Mouse (Mus musculus) limb, embryonic 14.5 days (tissue): Measurements from ENCODE around the gene Gm12355. TPM values are rescaled to one million over a fixed set of nuclear protein-coding genes. Genes with fewer than 3 reads are reported as not detected.
"Not testable (repeated sequence)": the region's sequence is repeated elsewhere in the genome, so short reads cannot be mapped to it uniquely, and the experiment has no call there.

Source experiments
- ATAC-seq: fragments of 200-750 bp; cut with Nextera tagmentation; 2 replicates; pipeline ENCODE4 v1.8.0; 2017; ENCODE audit warnings: low read depth, moderate number of reproducible peaks, moderate TSS enrichment; ENCODE audit not compliant: low FRiP score
- DNase-seq: peaks from one replicate; pipeline ENCODE4 v3.0.0-alpha.2; 2015; ENCODE audit warnings: low spot score
- H3K27ac ChIP-seq: fragments of 300-500 bp; sonication (generic); replicated peaks from 2 replicates; pipeline ENCODE4 v1.5.1; 2014; ENCODE audit warnings: low read depth, mild to moderate bottlenecking, low read length, moderate library complexity, mixed read lengths
- H3K27me3 ChIP-seq: fragments of 300-500 bp; sonication (generic); 2 replicates; pipeline ENCODE4 v1.6.1; 2014; ENCODE audit warnings: low read length, mixed read lengths; ENCODE audit not compliant: control insufficient read depth, insufficient read depth
- H3K36me3 ChIP-seq: fragments of 300-500 bp; sonication (generic); 2 replicates; pipeline ENCODE4 v1.6.1; 2014; ENCODE audit warnings: mild to moderate bottlenecking, low read length, moderate library complexity, mixed read lengths; ENCODE audit not compliant: control insufficient read depth, insufficient read depth
- H3K4me1 ChIP-seq: fragments of 300-500 bp; sonication (generic); 2 replicates; pipeline ENCODE4 v1.6.1; 2014; ENCODE audit warnings: antibody characterized with exemption, low read length, mixed read lengths; ENCODE audit not compliant: control insufficient read depth, insufficient read depth
- H3K4me2 ChIP-seq: fragments of 300-500 bp; sonication (generic); replicated peaks from 2 replicates; pipeline ENCODE4 v1.6.1; 2014; ENCODE audit warnings: low read depth, mild to moderate bottlenecking, low read length, moderate library complexity; ENCODE audit not compliant: severe bottlenecking
- H3K4me3 ChIP-seq: fragments of 300-500 bp; sonication (generic); replicated peaks from 2 replicates; pipeline ENCODE4 v1.5.1; 2014; ENCODE audit warnings: low read length
- H3K9ac ChIP-seq: fragments of 300-500 bp; sonication (generic); 2 replicates; pipeline ENCODE4 v1.6.1; 2014; ENCODE audit warnings: mild to moderate bottlenecking, low read depth, low read length, moderate library complexity; ENCODE audit not compliant: severe bottlenecking
- H3K9me3 ChIP-seq: fragments of 300-500 bp; sonication (generic); 2 replicates; pipeline ENCODE4 v1.6.1; 2016; ENCODE audit warnings: low read length; ENCODE audit not compliant: control insufficient read depth
- POLR2A ChIP-seq: fragments of 200-500 bp; IDR thresholded peaks from 2 replicates; pipeline ENCODE4 v1.8.0; 2012; ENCODE audit warnings: inconsistent platforms, mild to moderate bottlenecking, moderate library complexity, borderline replicate concordance; ENCODE audit not compliant: insufficient read depth, insufficient read length; ENCODE audit errors: extremely low read depth
- WGBS: fragments of 180-500 bp; shearing (Covaris S2); extraction: QIAGEN DNeasy Blood & Tissue Kit; methylation state at CpG from one replicate; pipeline ENCODE4 v1.1.7; 2014; 5-methylcytosine and 5-hydroxymethylcytosine counted together
- polyA plus RNA-seq, 2 experiments: library from polyadenylated mRNA; depleted of rRNA in 1 of 2; stranded (reverse) in 1 of 2; unstranded in 1 of 2; fragments of >200 nt; fragmentation: Nextera tagmentation in 1 of 2; extraction: Ambion mirVana in 1 of 2; gene quantifications; 2 replicates each; pipeline versions ENCODE4 v1.2.1 to v1.2.3; 2012 to 2014

Gene Gm12355
- polyA plus RNA-seq, 2 experiments: 0.31 to 1.3 TPM

DNA sequence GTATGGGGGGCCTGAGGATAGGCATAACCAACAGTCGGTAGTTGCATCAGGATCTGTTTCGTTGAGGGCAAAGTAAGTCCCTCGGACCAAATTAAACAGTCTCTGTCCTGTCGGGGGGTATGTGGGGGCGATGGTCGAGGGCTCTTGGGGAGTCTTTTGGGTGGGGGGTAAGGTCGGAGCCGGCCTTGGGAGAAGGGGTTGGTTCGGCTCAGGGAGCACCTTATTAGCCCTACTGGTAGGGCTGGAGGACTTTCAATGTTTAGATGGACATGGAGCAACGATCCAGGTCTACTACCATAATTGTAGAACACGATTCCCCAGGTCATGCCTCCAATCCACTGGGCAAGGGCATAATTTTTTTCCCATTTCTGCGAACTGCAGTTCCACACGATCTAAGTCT is 4.7 kb downstream of the Gm12355 start:
- no peak for DNase-seq
- H3K9me3 ChIP-seq: no peaks in the 10 kb centered on the region

DNA sequence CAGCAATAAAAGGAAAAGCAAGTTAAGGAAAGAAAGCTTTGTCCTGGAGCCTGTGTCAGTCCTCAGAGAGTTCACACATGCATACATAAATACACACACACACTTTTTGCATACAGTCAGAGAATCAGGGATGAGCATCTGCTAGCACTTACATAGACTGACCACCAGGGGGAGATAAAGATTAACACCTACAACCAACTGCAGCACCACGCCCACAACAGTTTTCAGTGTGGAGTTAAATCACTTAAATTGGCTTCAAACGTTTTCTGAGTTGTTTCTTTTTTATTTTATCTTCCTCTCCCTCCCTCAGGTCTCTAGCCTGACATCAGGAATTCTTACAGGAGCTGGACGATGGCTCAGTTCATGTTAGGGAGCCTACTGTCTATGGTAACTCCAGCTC is 18.7 kb downstream of the Gm12355 start:
- DNase-seq: peak; percentile 77

More for the DNA sequence above, 4.7 kb downstream of the Gm12355 start:
- ATAC-seq: no peak
- no peak overlapping the region for H3K9ac ChIP-seq
- no peaks in the 10 kb centered on the region for H3K36me3 ChIP-seq
- H3K27ac ChIP-seq: no peak overlapping the region
- no peak overlapping the region for H3K4me2 ChIP-seq
- H3K4me3 ChIP-seq: no peak overlapping the region
- 92% methylated on average over 13 of the region's 13 CpGs for WGBS
- H3K27me3 ChIP-seq: no peaks in the 10 kb centered on the region
- H3K4me1 ChIP-seq: no peaks in the 10 kb centered on the region
- TF ChIP-seq POLR2A: no peak

GRCm38 (mm10) chr11:98604911-98605310 is 20.6 kb downstream of the Gm12355 start:
- H3K27ac ChIP-seq, DNase-seq, H3K9me3 ChIP-seq, ATAC-seq, H3K4me1 ChIP-seq, H3K27me3 ChIP-seq, H3K36me3 ChIP-seq, H3K4me2 ChIP-seq, H3K4me3 ChIP-seq, H3K9ac ChIP-seq: not testable (repeated sequence)
- WGBS: 62% methylated on average over 6 of the region's 6 CpGs

More for the DNA sequence above, 18.7 kb downstream of the Gm12355 start:
- no peak for ATAC-seq
- H3K4me3 ChIP-seq: no peak overlapping the region
- H3K36me3 ChIP-seq: no peaks in the 10 kb centered on the region
- no peak overlapping the region for H3K4me2 ChIP-seq
- TF ChIP-seq POLR2A: no peak
- 5% methylated on average over 3 of the region's 3 CpGs for WGBS
- no peak overlapping the region for H3K9ac ChIP-seq
- H3K27me3 ChIP-seq: no peaks in the 10 kb centered on the region
- no peaks in the 10 kb centered on the region for H3K9me3 ChIP-seq
- H3K4me1 ChIP-seq: peaks cover 5% of the 10 kb centered on the region; the same call in 1 of the 2 replicates
- no peak overlapping the region for H3K27ac ChIP-seq

DNA sequence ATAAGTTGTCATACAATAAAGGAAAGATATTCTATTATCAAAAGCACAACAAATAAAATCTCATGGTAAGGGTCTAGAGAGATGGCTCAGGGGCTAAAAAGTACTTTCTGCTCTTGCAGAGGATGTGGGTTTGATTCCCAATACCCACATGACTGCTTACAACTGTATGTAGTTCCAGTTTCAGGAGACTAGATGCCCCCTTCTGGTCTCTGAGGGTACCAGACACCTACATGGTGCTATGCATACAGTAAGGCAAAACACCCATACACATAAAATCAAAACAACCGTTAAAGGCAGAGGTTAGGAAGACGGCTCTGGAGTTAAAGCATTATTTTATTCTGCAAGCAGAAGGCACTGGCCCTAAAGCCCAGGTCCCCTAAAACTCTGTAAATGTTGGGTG is 21.5 kb downstream of the Gm12355 start:
- WGBS: 84% methylated on average over 2 of the region's 2 CpGs
- no peak overlapping the region for H3K9ac ChIP-seq
- no peak for DNase-seq
- TF ChIP-seq POLR2A: no peak
- no peak overlapping the region for H3K4me2 ChIP-seq
- ATAC-seq: no peak
- peaks cover 2% of the 10 kb centered on the region; the same call in 1 of the 2 replicates for H3K27me3 ChIP-seq
- H3K4me3 ChIP-seq: no peak overlapping the region
- no peaks in the 10 kb centered on the region for H3K36me3 ChIP-seq
- no peak overlapping the region for H3K27ac ChIP-seq
- H3K9me3 ChIP-seq: no peaks in the 10 kb centered on the region
- H3K4me1 ChIP-seq: peaks cover 5% of the 10 kb centered on the region; the same call in 1 of the 2 replicates

GRCm38 (mm10) chr11:98602090-98602690 is 23.3 kb downstream of the Gm12355 start:
- peaks cover 9% of the 10 kb centered on the region for H3K4me1 ChIP-seq
- H3K4me3 ChIP-seq: peak overlapping the region; percentile 24
- no peak for DNase-seq
- H3K36me3 ChIP-seq: no peaks in the 10 kb centered on the region
- WGBS: under 1% methylated on average over 20 of the region's 20 CpGs
- peaks cover 8% of the 10 kb centered on the region; the same call in 1 of the 2 replicates for H3K27me3 ChIP-seq
- ATAC-seq: 0 out of 2 replicates have a peak, but pooled peaks have one; percentile 37
- H3K9me3 ChIP-seq: no peaks in the 10 kb centered on the region
- H3K27ac ChIP-seq: no peak overlapping the region
- TF ChIP-seq POLR2A: no peak
- H3K4me2 ChIP-seq: peak overlapping the region; percentile 44
- H3K9ac ChIP-seq: no peak overlapping the region
